Mouse (Mus musculus) liver, embryonic 15.5 days (tissue): ENCODE measurements at regions not wholly inside any gene's neighbourhood (a gene's known extent, or its start where the extent isn't known, plus 50 kb on each side); places are given as distances from the start of the nearest gene placed in this dataset.

Experiments used
- ATAC-seq: fragments of 200-750 bp; cut with Nextera tagmentation; 2 replicates; pipeline ENCODE4 v1.8.0; 2017; ENCODE audit warnings: moderate number of reproducible peaks, mild to moderate bottlenecking, moderate library complexity; ENCODE audit not compliant: insufficient read depth
- H3K27ac ChIP-seq: fragments of 300-500 bp; sonication (generic); replicated peaks from 2 replicates; pipeline ENCODE4 v1.5.1; 2015; ENCODE audit warnings: mild to moderate bottlenecking, inconsistent platforms
- H3K27me3 ChIP-seq: fragments of 300-500 bp; sonication (generic); 2 replicates; pipeline ENCODE4 v1.6.1; 2015; ENCODE audit warnings: mild to moderate bottlenecking, inconsistent platforms
- H3K36me3 ChIP-seq: fragments of 300-500 bp; sonication (generic); replicated peaks from 2 replicates; pipeline ENCODE4 v1.6.1; 2015; ENCODE audit warnings: moderate library complexity, mild to moderate bottlenecking, inconsistent platforms
- H3K4me1 ChIP-seq: fragments of 300-500 bp; sonication (generic); replicated peaks from 2 replicates; pipeline ENCODE4 v1.6.1; 2015; ENCODE audit warnings: inconsistent platforms
- H3K4me2 ChIP-seq: fragments of 300-500 bp; sonication (generic); 2 replicates; pipeline ENCODE4 v1.6.1; 2015; ENCODE audit warnings: moderate library complexity, mild to moderate bottlenecking, inconsistent platforms
- H3K4me3 ChIP-seq: fragments of 300-500 bp; sonication (generic); replicated peaks from 2 replicates; pipeline ENCODE4 v1.5.1; 2015; ENCODE audit warnings: mild to moderate bottlenecking, inconsistent platforms
- H3K9ac ChIP-seq: fragments of 300-500 bp; sonication (generic); 2 replicates; pipeline ENCODE4 v1.6.1; 2015; ENCODE audit warnings: moderate library complexity, mild to moderate bottlenecking, inconsistent platforms
- H3K9me3 ChIP-seq: fragments of 300-500 bp; sonication (generic); replicated peaks from 2 replicates; pipeline ENCODE4 v1.6.1; 2016; ENCODE audit warnings: inconsistent platforms
- WGBS: fragments of 180-500 bp; shearing (Covaris S2); methylation state at CpG from one replicate; pipeline ENCODE4 v1.1.7; 2015; ENCODE audit warnings: mixed read lengths; ENCODE audit not compliant: insufficient replicate concordance; 5-methylcytosine and 5-hydroxymethylcytosine counted together

DNA sequence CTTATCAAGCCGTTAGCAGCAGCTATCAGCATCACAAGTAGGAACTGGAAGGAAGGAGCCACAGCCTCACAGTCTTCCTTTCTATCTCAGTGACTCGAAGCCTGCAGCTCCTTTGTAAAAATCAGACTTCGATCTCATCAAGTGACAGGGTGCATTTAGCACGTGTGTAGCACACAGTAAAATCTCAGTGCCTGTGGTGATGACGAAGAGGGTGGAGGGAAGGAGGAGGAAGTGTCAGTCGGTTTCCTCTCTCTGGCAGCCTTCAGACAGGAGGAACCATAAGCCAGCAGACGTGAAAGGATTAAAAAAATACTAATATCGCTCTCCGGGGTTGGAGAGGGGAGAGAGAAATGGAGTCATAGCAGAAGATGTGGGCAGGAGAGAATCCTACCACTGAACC is 538.5 kb upstream of the Adam5 start:
- Histone ChIP-seq H3K9ac (no peak overlapping the region), H3K27me3 (no peaks in the 10 kb centered on the region), H3K27ac (no peak overlapping the region), H3K4me3 (no peak overlapping the region), H3K4me2 (no peak overlapping the region), H3K4me1 (no peaks in the 10 kb centered on the region), H3K9me3 (no peaks in the 10 kb centered on the region), H3K36me3 (no peaks in the 10 kb centered on the region)
- ATAC-seq, result no peak
- 11% methylated on average over 9 of the region's 9 CpGs for WGBS

DNA sequence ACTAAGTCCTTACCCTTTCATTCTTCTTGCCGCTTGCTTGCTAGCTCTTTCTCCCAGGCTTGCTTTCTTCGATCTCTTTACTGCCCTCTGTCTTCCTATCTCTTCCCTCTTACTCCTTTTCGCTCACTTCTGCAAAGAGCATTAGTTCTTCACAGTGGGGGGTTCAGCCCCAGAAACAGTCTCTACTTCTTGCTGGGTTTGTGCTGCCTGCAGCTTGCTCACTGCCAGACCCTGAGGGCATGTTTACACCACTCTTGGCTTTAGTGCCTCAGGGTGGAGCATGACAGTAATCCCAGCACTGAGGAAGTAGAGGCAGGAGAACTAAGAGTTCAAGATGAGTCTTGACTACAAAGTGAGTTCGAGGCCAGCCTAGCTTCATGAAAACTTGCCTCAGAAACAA is 538.0 kb upstream of the Adam5 start:
- no peak overlapping the region for H3K27ac ChIP-seq
- H3K4me1 ChIP-seq, result no peaks in the 10 kb centered on the region
- no peaks in the 10 kb centered on the region for H3K36me3 ChIP-seq
- ATAC-seq, result no peak
- no peaks in the 10 kb centered on the region for H3K27me3 ChIP-seq
- no peak overlapping the region for H3K4me2 ChIP-seq
- no peak overlapping the region for H3K4me3 ChIP-seq
- H3K9me3 ChIP-seq, result no peaks in the 10 kb centered on the region
- 50% methylated on average over 4 of the region's 4 CpGs for WGBS
- H3K9ac ChIP-seq, result no peak overlapping the region

DNA sequence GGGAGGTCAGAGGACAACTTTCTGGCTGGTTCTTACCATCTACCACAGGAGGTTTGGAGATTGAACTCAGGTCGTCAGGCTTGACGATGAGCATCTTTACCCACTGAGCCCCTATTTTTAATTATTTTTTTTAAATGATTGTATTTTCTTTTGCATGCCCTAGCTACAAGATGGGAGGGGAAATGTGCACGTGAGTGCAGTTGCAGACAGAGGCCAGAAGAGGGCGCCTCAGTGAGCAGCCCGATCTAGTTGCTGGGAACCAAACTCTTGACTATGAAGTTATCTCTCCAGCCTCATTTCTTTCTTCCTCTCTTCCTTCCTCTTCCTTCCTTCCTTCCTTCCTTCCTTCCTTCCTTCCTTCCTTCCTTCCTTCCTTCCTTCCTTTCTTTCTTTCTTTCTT is 537.3 kb upstream of the Adam5 start:
- no peak overlapping the region for H3K4me3 ChIP-seq
- H3K27me3 ChIP-seq, result no peaks in the 10 kb centered on the region
- H3K27ac ChIP-seq, result no peak overlapping the region
- 61% methylated on average over 5 of the region's 5 CpGs for WGBS
- H3K4me1 ChIP-seq, result no peaks in the 10 kb centered on the region
- no peak overlapping the region for H3K4me2 ChIP-seq
- H3K9ac ChIP-seq, result no peak overlapping the region
- no peaks in the 10 kb centered on the region for H3K36me3 ChIP-seq
- H3K9me3 ChIP-seq, result no peaks in the 10 kb centered on the region
- ATAC-seq, result no peak

DNA sequence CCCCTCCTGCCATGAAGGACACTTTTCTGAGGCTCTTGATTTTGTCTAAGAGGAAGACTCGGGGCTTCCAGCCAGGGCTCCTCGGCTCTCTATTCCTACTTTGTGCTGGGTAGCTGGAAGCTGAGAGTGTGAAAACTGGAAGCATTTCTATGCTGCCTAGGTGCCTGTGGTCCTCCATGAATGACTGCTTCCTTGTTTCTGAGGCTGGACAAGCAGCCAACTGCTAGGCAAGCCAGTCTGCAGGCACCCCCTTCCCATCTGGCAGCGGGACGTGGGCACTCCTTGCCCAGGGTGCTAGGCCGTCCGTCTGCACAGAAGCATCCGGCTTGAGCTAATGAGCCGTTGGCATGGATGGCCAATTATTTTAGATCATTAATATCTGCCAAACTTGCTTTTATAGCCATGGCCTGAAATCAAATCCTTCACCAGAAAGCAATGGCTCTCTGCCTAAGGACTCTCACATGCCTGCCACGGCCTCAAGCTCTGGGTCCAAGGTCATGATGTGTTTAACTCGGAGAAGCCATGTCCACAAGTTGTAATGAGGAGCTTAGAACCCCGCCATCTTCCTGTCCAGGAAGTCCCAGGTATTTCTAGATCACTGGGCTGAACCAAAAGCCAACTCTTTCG is 534.5 kb upstream of the Adam5 start:
- Histone ChIP-seq H3K4me1 (no peaks in the 10 kb centered on the region), H3K36me3 (no peaks in the 10 kb centered on the region), H3K27me3 (peaks cover 12% of the 10 kb centered on the region), H3K9me3 (no peaks in the 10 kb centered on the region), H3K27ac (no peak overlapping the region), H3K9ac (no peak overlapping the region), H3K4me2 (no peak overlapping the region), H3K4me3 (no peak overlapping the region)
- ATAC-seq, result no peak
- 62% methylated on average over 12 of the region's 12 CpGs for WGBS

DNA sequence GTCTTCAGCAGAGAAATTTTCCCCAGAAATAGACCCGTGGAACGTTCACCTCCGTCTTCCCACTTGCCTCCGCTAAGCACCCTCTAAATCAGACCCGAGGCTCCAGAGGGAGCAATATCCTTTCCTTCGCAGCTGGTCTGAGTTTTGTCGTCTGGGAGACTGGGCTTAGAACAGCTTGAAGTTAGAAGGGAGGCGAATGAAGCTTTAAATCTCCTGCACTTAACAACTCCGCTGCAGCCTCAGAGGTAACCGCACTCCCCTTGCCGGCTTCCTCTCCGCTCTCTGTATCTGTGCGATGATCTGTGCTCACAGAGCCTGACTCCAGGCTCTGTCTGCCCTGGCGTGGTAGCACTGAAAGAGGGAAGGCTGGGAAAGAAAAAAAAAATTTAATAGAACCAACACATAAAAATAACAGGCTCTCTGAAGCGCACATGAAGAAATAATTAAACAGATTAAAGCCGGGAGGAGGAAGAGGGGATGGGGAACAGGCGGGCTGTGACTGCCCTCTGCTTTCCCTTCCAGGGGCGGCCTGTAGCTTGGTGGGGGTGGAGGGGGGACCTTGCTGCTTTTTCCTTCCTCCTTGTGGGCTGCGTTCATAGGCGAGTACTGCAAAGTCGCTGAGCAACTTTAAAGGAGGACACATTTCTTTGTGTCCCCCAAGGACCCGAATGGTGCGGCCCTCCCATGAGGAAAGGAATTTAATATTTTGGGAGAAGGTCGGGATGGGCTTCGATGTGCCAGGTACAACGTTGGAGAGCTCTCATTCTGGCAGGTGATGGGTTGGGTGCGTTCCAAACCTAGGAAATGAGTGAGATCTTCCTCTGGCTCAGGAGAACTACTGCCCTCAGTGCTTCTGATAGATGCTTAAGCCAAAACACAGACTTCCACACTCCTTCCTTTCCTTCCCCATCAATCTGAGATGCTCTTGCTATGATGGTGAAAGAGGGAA is 529.9 kb upstream of the Adam5 start:
- Histone ChIP-seq H3K9me3 (no peaks in the 10 kb centered on the region), H3K9ac (no peak overlapping the region), H3K27me3 (peaks cover 25% of the 10 kb centered on the region), H3K36me3 (no peaks in the 10 kb centered on the region), H3K4me1 (no peaks in the 10 kb centered on the region), H3K27ac (no peak overlapping the region), H3K4me3 (no peak overlapping the region), H3K4me2 (peak overlapping the region; percentile 23)
- WGBS, result 5% methylated on average over 26 of the region's 27 CpGs
- no peak for ATAC-seq

DNA sequence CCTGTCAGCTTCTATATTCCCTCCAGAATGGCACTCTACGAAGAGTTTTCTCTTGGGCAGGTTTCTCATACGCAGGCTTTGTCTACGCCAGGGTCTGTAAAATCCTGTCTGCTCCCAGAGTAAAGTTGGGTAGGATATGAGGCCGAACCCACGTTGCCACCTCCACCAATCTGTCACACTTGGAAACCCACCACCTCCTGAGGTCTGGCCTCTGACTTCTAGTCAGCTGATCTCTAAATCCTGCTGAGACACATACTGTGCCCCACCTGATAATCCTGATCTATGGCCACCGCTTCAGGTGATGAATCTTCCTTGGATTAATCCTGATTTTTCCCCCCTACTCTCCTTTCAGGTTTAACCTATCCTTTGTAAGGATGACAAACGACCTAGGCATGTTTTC is 529.2 kb upstream of the Adam5 start:
- H3K9ac ChIP-seq, result no peak overlapping the region

DNA sequence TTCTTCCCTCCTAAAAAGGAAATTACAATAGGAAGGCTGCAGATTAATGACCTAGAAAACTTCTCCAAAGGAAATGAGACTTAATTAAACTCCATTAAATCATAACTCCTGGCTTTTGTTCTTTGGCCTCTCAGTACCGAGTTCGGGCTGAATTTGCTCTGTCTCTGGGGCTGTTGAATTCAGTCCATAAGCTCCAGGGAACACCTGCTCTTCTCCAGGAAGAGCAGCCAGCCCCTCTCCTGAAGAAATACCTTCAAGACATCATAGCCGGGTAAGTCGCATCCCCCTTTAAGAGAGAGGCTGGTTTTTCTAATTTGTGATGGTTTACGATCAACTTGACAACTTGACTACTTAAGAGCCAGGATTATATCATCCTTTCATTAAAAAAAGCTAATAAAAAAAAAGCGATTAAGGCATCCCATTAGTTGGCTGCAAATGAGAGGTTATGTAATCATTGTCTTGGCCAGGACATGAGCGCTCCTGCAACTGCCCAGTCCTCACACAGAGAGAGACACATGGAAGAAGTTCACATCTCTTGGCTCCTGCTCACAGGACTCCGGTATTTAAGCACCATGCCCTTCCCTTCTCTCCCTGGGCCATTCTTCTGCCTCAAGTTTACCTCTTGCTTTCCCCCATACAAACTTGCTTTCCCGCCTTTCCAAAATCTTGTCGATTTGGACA is 524.0 kb upstream of the Adam5 start:
- no peak overlapping the region for H3K4me2 ChIP-seq
- no peak overlapping the region for H3K4me3 ChIP-seq
- ATAC-seq, result no peak
- 69% methylated on average over 10 of the region's 10 CpGs for WGBS
- H3K27ac ChIP-seq, result no peak overlapping the region
- H3K36me3 ChIP-seq, result no peaks in the 10 kb centered on the region
- H3K27me3 ChIP-seq, result peaks cover 7% of the 10 kb centered on the region
- H3K9me3 ChIP-seq, result no peaks in the 10 kb centered on the region
- no peaks in the 10 kb centered on the region for H3K4me1 ChIP-seq
- H3K9ac ChIP-seq, result no peak overlapping the region

More for the DNA sequence above, 529.2 kb upstream of the Adam5 start:
- Histone ChIP-seq H3K27ac (no peak overlapping the region), H3K36me3 (no peaks in the 10 kb centered on the region), H3K4me2 (peak overlapping the region; percentile 23; the same call in 1 of the 2 replicates), H3K4me1 (no peaks in the 10 kb centered on the region), H3K9me3 (no peaks in the 10 kb centered on the region), H3K27me3 (peaks cover 25% of the 10 kb centered on the region), H3K4me3 (no peak overlapping the region)
- 40% methylated on average over 7 of the region's 7 CpGs for WGBS
- ATAC-seq, result no peak

DNA sequence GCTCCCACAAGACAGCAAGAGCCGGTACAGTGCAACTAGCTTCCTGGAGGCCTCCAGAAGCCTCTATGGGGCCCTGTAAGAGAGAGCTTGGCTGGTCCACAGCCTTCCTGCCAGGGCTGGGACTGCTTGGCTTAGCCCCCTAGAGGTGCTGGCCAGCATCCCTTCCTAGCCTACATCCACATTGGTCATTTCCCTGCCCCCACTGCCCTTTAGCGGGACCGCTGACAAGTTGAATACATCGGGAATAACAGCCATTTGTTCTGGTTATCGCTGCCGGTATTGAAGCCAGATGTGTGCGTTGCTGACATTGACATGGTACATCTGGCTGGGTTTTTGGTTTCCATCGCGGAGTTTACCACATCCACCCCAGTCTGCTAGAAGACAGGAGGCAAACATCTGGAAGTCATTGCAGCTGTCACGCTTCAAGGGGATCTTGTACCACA is 519.0 kb upstream of the Adam5 start:
- Histone ChIP-seq H3K36me3 (no peaks in the 10 kb centered on the region), H3K27ac (no peak overlapping the region), H3K4me1 (no peaks in the 10 kb centered on the region), H3K9me3 (no peaks in the 10 kb centered on the region), H3K4me3 (no peak overlapping the region), H3K4me2 (no peak overlapping the region), H3K27me3 (no peaks in the 10 kb centered on the region), H3K9ac (no peak overlapping the region)
- no peak for ATAC-seq
- WGBS, result 76% methylated on average over 10 of the region's 10 CpGs

DNA sequence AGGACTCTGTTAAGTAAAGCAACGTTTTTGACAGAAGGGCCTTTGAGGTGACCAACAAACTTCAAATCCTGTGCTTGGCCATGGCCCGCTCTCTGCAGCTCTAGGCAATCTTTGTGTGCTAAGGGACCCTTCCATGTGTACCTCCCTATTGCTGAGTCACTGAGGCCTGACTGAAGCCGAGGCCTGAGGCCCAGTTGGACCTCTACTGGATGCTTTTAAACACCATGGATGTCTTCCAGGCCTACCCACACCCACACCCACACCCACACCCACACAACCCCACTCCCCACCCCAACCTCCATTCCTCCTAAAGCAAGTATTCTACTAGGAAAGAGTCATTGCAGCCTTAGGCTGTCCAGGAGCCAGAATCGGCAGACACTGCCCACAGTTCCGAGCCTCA is 518.3 kb upstream of the Adam5 start:
- H3K4me2 ChIP-seq, result no peak overlapping the region
- 52% methylated on average over 5 of the region's 5 CpGs for WGBS
- no peaks in the 10 kb centered on the region for H3K36me3 ChIP-seq
- H3K27me3 ChIP-seq, result no peaks in the 10 kb centered on the region
- H3K9ac ChIP-seq, result no peak overlapping the region
- H3K4me3 ChIP-seq, result no peak overlapping the region
- ATAC-seq, result no peak
- H3K4me1 ChIP-seq, result no peaks in the 10 kb centered on the region
- H3K9me3 ChIP-seq, result no peaks in the 10 kb centered on the region
- no peak overlapping the region for H3K27ac ChIP-seq

DNA sequence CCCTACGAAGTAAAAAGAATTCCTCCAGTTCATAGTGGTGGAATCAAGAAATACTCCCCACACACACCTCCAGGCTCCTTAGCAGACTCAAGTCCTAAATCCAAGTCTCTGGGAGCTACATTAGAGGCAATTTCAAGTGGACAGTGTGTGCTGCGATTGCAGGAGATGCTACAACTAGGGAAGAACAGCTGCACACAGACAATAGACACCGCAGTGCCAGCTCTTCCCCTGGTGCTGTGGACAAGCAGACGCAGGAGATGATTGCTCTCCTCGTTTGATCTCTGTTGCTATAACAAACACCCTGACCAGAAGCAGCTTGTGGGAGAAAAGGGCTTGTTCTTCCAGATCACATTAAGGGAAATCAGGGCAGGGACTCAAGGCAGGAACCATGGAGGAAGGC is 517.1 kb upstream of the Adam5 start:
- Histone ChIP-seq H3K27ac (no peak overlapping the region), H3K4me2 (no peak overlapping the region), H3K36me3 (no peaks in the 10 kb centered on the region), H3K9me3 (no peaks in the 10 kb centered on the region), H3K4me1 (no peaks in the 10 kb centered on the region), H3K4me3 (no peak overlapping the region), H3K27me3 (no peaks in the 10 kb centered on the region), H3K9ac (no peak overlapping the region)
- ATAC-seq, result no peak
- 64% methylated on average over 5 of the region's 5 CpGs for WGBS

DNA sequence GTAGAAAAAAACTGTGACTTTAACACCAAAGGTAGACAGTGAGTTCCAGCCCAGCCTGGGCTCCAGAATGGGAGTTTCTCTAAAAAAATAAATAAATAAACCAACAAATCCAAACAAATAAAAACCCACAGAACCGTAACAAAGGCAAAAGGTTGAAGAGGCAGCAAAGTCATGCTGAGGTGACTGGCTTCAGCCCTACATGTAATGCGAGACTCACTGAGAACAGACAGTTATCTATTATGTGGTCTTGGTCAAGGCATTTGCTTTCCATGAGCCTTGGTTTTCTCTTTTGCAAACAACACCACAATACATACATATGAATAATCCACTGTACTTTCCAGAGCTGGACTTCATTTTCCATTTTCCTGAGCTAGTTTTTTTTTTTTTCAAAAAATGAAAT is 516.6 kb upstream of the Adam5 start:
- Histone ChIP-seq H3K4me2 (no peak overlapping the region), H3K9ac (no peak overlapping the region), H3K4me3 (no peak overlapping the region), H3K9me3 (no peaks in the 10 kb centered on the region), H3K36me3 (no peaks in the 10 kb centered on the region), H3K27me3 (no peaks in the 10 kb centered on the region), H3K4me1 (no peaks in the 10 kb centered on the region), H3K27ac (no peak overlapping the region)
- WGBS, result 48% methylated on average over 2 of the region's 2 CpGs
- ATAC-seq, result no peak
